Mouse (Mus musculus): Measurements from ENCODE around the gene Meis3. TPM values are rescaled to one million over a fixed set of nuclear protein-coding genes. Genes with fewer than 3 reads are reported as not detected.

Gene Meis3
- polyA plus RNA-seq, 1 experiment from 2014 or later = 29.5 TPM

- Histone ChIP-seq H3K4me2 (ENCODE audit: low read depth, low read length) (no peak overlapping the region), H3K4me1 (ENCODE audit: control insufficient read depth, insufficient read depth, low read length) (no peaks in the 10 kb centered on the region), H3K27ac (replicated peaks; ENCODE audit: low read depth, low read length) (no peak overlapping the region), H3K36me3 (ENCODE audit: control insufficient read depth, insufficient read depth, low read length) (peaks cover 53% of the 10 kb centered on the region), H3K9ac (ENCODE audit: low read depth, low read length) (no peak overlapping the region), H3K9me3 (ENCODE audit: control insufficient read depth, low read length) (no peaks in the 10 kb centered on the region), H3K4me3 (ENCODE audit: low read depth, low read length) (no peak overlapping the region), H3K27me3 (replicated peaks; ENCODE audit: control insufficient read depth, insufficient read depth, low read length) (no peaks in the 10 kb centered on the region)
- 82% methylated on average over 11 of the region's 11 CpGs for WGBS
- no peak for DNase-seq (ENCODE audit: low spot score)
- ATAC-seq (ENCODE audit: low read depth) = no peak
Observed at GRCm38 (mm10) chr7:16198540-16198939, 23.6 kb downstream of the Meis3 start.

GRCm38 (mm10) chr7:16201136-16201535 lies 26.2 kb downstream of the Meis3 start:
- H3K36me3 ChIP-seq (ENCODE audit: control insufficient read depth, insufficient read depth, low read length) = peaks cover 72% of the 10 kb centered on the region
- no peak overlapping the region for H3K9ac ChIP-seq (ENCODE audit: low read depth, low read length)
- DNase-seq (ENCODE audit: low spot score) = no peak
- no peaks in the 10 kb centered on the region for H3K9me3 ChIP-seq (ENCODE audit: control insufficient read depth, low read length)
- ATAC-seq (ENCODE audit: low read depth) = no peak
- H3K27me3 ChIP-seq (replicated peaks; ENCODE audit: control insufficient read depth, insufficient read depth, low read length) = no peaks in the 10 kb centered on the region
- no peak overlapping the region for H3K27ac ChIP-seq (replicated peaks; ENCODE audit: low read depth, low read length)
- no peak overlapping the region for H3K4me2 ChIP-seq (ENCODE audit: low read depth, low read length)
- no peak overlapping the region for H3K4me3 ChIP-seq (ENCODE audit: low read depth, low read length)
- H3K4me1 ChIP-seq (ENCODE audit: control insufficient read depth, insufficient read depth, low read length) = no peaks in the 10 kb centered on the region
- WGBS = 81% methylated on average over 6 of the region's 6 CpGs

- no peak overlapping the region for H3K4me2 ChIP-seq (ENCODE audit: low read depth, low read length)
- H3K27ac ChIP-seq (replicated peaks; ENCODE audit: low read depth, low read length) = no peak overlapping the region
- ATAC-seq (ENCODE audit: low read depth) (no peak), DNase-seq (ENCODE audit: low spot score) (no peak)
- H3K4me1 ChIP-seq (ENCODE audit: control insufficient read depth, insufficient read depth, low read length) = no peaks in the 10 kb centered on the region
- peaks cover 69% of the 10 kb centered on the region for H3K36me3 ChIP-seq (ENCODE audit: control insufficient read depth, insufficient read depth, low read length)
- no peaks in the 10 kb centered on the region for H3K27me3 ChIP-seq (replicated peaks; ENCODE audit: control insufficient read depth, insufficient read depth, low read length)
- H3K9me3 ChIP-seq (ENCODE audit: control insufficient read depth, low read length) = no peaks in the 10 kb centered on the region
- H3K9ac ChIP-seq (ENCODE audit: low read depth, low read length) = no peak overlapping the region
- H3K4me3 ChIP-seq (ENCODE audit: low read depth, low read length) = no peak overlapping the region
- 85% methylated on average over 14 of the region's 15 CpGs for WGBS
Observed at GRCm38 (mm10) chr7:16202756-16203504, 28.0 kb downstream of the Meis3 start.

GRCm38 (mm10) chr7:16203505-16203903 lies 28.6 kb downstream of the Meis3 start:
- 91% methylated on average over 12 of the region's 13 CpGs for WGBS
- no peak overlapping the region for H3K9ac ChIP-seq (ENCODE audit: low read depth, low read length)
- no peak overlapping the region for H3K4me3 ChIP-seq (ENCODE audit: low read depth, low read length)
- H3K36me3 ChIP-seq (ENCODE audit: control insufficient read depth, insufficient read depth, low read length) = peaks cover 64% of the 10 kb centered on the region
- DNase-seq (ENCODE audit: low spot score) = no peak
- H3K4me1 ChIP-seq (ENCODE audit: control insufficient read depth, insufficient read depth, low read length) = no peaks in the 10 kb centered on the region
- H3K9me3 ChIP-seq (ENCODE audit: control insufficient read depth, low read length) = no peaks in the 10 kb centered on the region
- no peaks in the 10 kb centered on the region for H3K27me3 ChIP-seq (replicated peaks; ENCODE audit: control insufficient read depth, insufficient read depth, low read length)
- no peak for ATAC-seq (ENCODE audit: low read depth)
- no peak overlapping the region for H3K27ac ChIP-seq (replicated peaks; ENCODE audit: low read depth, low read length)
- H3K4me2 ChIP-seq (ENCODE audit: low read depth, low read length) = no peak overlapping the region

- no peak for DNase-seq (ENCODE audit: low spot score)
- no peaks in the 10 kb centered on the region for H3K27me3 ChIP-seq (replicated peaks; ENCODE audit: control insufficient read depth, insufficient read depth, low read length)
- ATAC-seq (ENCODE audit: low read depth) = no peak
- no peak overlapping the region for H3K4me2 ChIP-seq (ENCODE audit: low read depth, low read length)
- H3K4me3 ChIP-seq (ENCODE audit: low read depth, low read length) = no peak overlapping the region
- WGBS = 80% methylated on average over 8 of the region's 9 CpGs
- no peak overlapping the region for H3K27ac ChIP-seq (replicated peaks; ENCODE audit: low read depth, low read length)
- H3K4me1 ChIP-seq (ENCODE audit: control insufficient read depth, insufficient read depth, low read length) = no peaks in the 10 kb centered on the region
- H3K36me3 ChIP-seq (ENCODE audit: control insufficient read depth, insufficient read depth, low read length) = peaks cover 63% of the 10 kb centered on the region
- H3K9ac ChIP-seq (ENCODE audit: low read depth, low read length) = no peak overlapping the region
- no peaks in the 10 kb centered on the region for H3K9me3 ChIP-seq (ENCODE audit: control insufficient read depth, low read length)
Observed at GRCm38 (mm10) chr7:16204791-16205190, 29.9 kb downstream of the Meis3 start.

- Histone ChIP-seq H3K9me3 (ENCODE audit: control insufficient read depth, low read length) (no peaks in the 10 kb centered on the region), H3K4me3 (ENCODE audit: low read depth, low read length) (no peak overlapping the region), H3K9ac (ENCODE audit: low read depth, low read length) (no peak overlapping the region), H3K27ac (replicated peaks; ENCODE audit: low read depth, low read length) (no peak overlapping the region), H3K4me2 (ENCODE audit: low read depth, low read length) (no peak overlapping the region), H3K4me1 (ENCODE audit: control insufficient read depth, insufficient read depth, low read length) (no peaks in the 10 kb centered on the region), H3K27me3 (replicated peaks; ENCODE audit: control insufficient read depth, insufficient read depth, low read length) (no peaks in the 10 kb centered on the region), H3K36me3 (ENCODE audit: control insufficient read depth, insufficient read depth, low read length) (peaks cover 65% of the 10 kb centered on the region)
- WGBS = 76% methylated on average over 7 of the region's 7 CpGs
- ATAC-seq (ENCODE audit: low read depth) = no peak
- no peak for DNase-seq (ENCODE audit: low spot score)
Observed at GRCm38 (mm10) chr7:16207076-16207475, 32.2 kb downstream of the Meis3 start.

- H3K36me3 ChIP-seq (ENCODE audit: control insufficient read depth, insufficient read depth, low read length) = peaks cover 63% of the 10 kb centered on the region
- H3K27ac ChIP-seq (replicated peaks; ENCODE audit: low read depth, low read length) = no peak overlapping the region
- ATAC-seq (ENCODE audit: low read depth) (no peak), DNase-seq (ENCODE audit: low spot score) (no peak)
- no peaks in the 10 kb centered on the region for H3K27me3 ChIP-seq (replicated peaks; ENCODE audit: control insufficient read depth, insufficient read depth, low read length)
- no peaks in the 10 kb centered on the region for H3K4me1 ChIP-seq (ENCODE audit: control insufficient read depth, insufficient read depth, low read length)
- no peak overlapping the region for H3K9ac ChIP-seq (ENCODE audit: low read depth, low read length)
- 90% methylated on average over 10 of the region's 10 CpGs for WGBS
- no peak overlapping the region for H3K4me3 ChIP-seq (ENCODE audit: low read depth, low read length)
- no peaks in the 10 kb centered on the region for H3K9me3 ChIP-seq (ENCODE audit: control insufficient read depth, low read length)
- H3K4me2 ChIP-seq (ENCODE audit: low read depth, low read length) = no peak overlapping the region
Observed at GRCm38 (mm10) chr7:16207496-16207895, 32.6 kb downstream of the Meis3 start.

GRCm38 (mm10) chr7:16208781-16209665 lies 34.1 kb downstream of the Meis3 start:
- Histone ChIP-seq H3K4me3 (ENCODE audit: low read depth, low read length) (no peak overlapping the region), H3K9ac (ENCODE audit: low read depth, low read length) (no peak overlapping the region), H3K4me2 (ENCODE audit: low read depth, low read length) (no peak overlapping the region), H3K27me3 (replicated peaks; ENCODE audit: control insufficient read depth, insufficient read depth, low read length) (no peaks in the 10 kb centered on the region), H3K36me3 (ENCODE audit: control insufficient read depth, insufficient read depth, low read length) (peaks cover 64% of the 10 kb centered on the region), H3K27ac (replicated peaks; ENCODE audit: low read depth, low read length) (no peak overlapping the region), H3K9me3 (ENCODE audit: control insufficient read depth, low read length) (no peaks in the 10 kb centered on the region), H3K4me1 (ENCODE audit: control insufficient read depth, insufficient read depth, low read length) (no peaks in the 10 kb centered on the region)
- no peak for ATAC-seq (ENCODE audit: low read depth)
- WGBS = 85% methylated on average over 21 of the region's 21 CpGs
- no peak for DNase-seq (ENCODE audit: low spot score)

All from embryonic facial prominence, embryonic 14.5 days (tissue).